12 mouse cellular contexts compared by ENCODE assay signal in genomic region chr1:90442250-90443240, GRCm38 (mm10).
A peak's percentile ranks its signal among the peaks of the same experiment; 100 is the strongest.
DNase-seq lines count a peak whose midpoint lies in the region; ATAC-seq and TF ChIP-seq lines count a peak whose summit lies in the region.
"Had no signal": no experiment of that assay in that cellular context is flagged by ENCODE, and none has a peak within 500 bp of the region (broad histone marks: within the 10 kb centered on the region; RNA-seq: fewer than 3 reads in every experiment).

No protein-coding gene starts in this region.

- no peak for TF ChIP-seq CTCF in forebrain, postnatal 0 days (IDR thresholded peaks at IDR 0.05; ENCODE audit: low read depth)
- no peak for TF ChIP-seq CTCF in embryonic fibroblast, embryonic 13.5 days (IDR thresholded peaks at IDR 0.05; ENCODE audit: borderline replicate concordance, insufficient read depth, low read length)

- no peak for TF ChIP-seq POLR2A in embryonic fibroblast, embryonic 13.5 days (IDR thresholded peaks at IDR 0.05; ENCODE audit: low read depth, low read length)

- 72% methylated on average over 19 of the region's 19 CpGs for WGBS in forebrain, embryonic 12.5 days
- 80% methylated on average over 19 of the region's 19 CpGs for WGBS in forebrain, postnatal 0 days
- WGBS in midbrain, embryonic 12.5 days, result 66% methylated on average over 19 of the region's 19 CpGs
- WGBS in midbrain, embryonic 15.5 days, result 61% methylated on average over 19 of the region's 19 CpGs
- 50% methylated on average over 19 of the region's 19 CpGs for WGBS in intestine, embryonic 16.5 days

- no peak for ATAC-seq in forebrain, embryonic 12.5 days (ENCODE audit: low FRiP score)
- no peak for ATAC-seq in forebrain, postnatal 0 days
- no peak for ATAC-seq in midbrain, embryonic 12.5 days (ENCODE audit: low FRiP score, low read depth)
- no peak for ATAC-seq in midbrain, embryonic 15.5 days (replicated peaks)
- ATAC-seq in intestine, embryonic 16.5 days, result no peak
- ATAC-seq: CD4-positive, CD25-positive, alpha-beta regulatory T cell, adult 4 months; liver, postnatal 0 days; Patski had no signal

- 0 out of 2 replicates have a peak overlapping the region, but pooled peaks have one; percentile 1 for H3K27ac ChIP-seq in forebrain, embryonic 12.5 days
- H3K27ac ChIP-seq in forebrain, postnatal 0 days (ENCODE audit: low read depth, low read length), result no peak overlapping the region
- H3K27ac ChIP-seq in midbrain, embryonic 12.5 days (replicated peaks), result 0 out of 2 replicates have a peak overlapping the region, but pooled peaks have one; percentile 11
- no peak overlapping the region for H3K27ac ChIP-seq in midbrain, embryonic 15.5 days
- H3K27ac ChIP-seq in embryonic fibroblast, embryonic 13.5 days (ENCODE audit: insufficient read depth, low read length), result peak overlapping the region; percentile 71
- H3K27ac ChIP-seq in intestine, embryonic 16.5 days (ENCODE audit: low read length), result no peak overlapping the region

- H3K27me3 ChIP-seq in forebrain, embryonic 12.5 days, result no peaks in the 10 kb centered on the region
- H3K27me3 ChIP-seq in forebrain, postnatal 0 days (ENCODE audit: insufficient read depth, low read length), result no peaks in the 10 kb centered on the region
- H3K27me3 ChIP-seq in midbrain, embryonic 12.5 days, result peaks cover 5% of the 10 kb centered on the region; the same call in 1 of the 2 replicates
- H3K27me3 ChIP-seq in midbrain, embryonic 15.5 days (replicated peaks), result no peaks in the 10 kb centered on the region
- no peaks in the 10 kb centered on the region for H3K27me3 ChIP-seq in intestine, embryonic 16.5 days (replicated peaks; ENCODE audit: control insufficient read depth, insufficient read depth, low read length)
- H3K27me3 ChIP-seq: Patski had no signal

- H3K9ac ChIP-seq in forebrain, embryonic 12.5 days, result no peak overlapping the region
- no peak overlapping the region for H3K9ac ChIP-seq in forebrain, postnatal 0 days
- no peak overlapping the region for H3K9ac ChIP-seq in midbrain, embryonic 12.5 days (replicated peaks)
- no peak overlapping the region for H3K9ac ChIP-seq in midbrain, embryonic 15.5 days
- H3K9ac ChIP-seq in intestine, embryonic 16.5 days (ENCODE audit: low read depth, low read length), result no peak overlapping the region
- H3K9ac ChIP-seq: liver, postnatal 0 days had no signal

- no peak overlapping the region for H3K4me3 ChIP-seq in forebrain, embryonic 12.5 days (replicated peaks)
- no peak overlapping the region for H3K4me3 ChIP-seq in forebrain, postnatal 0 days (ENCODE audit: low read depth, low read length)
- H3K4me3 ChIP-seq in midbrain, embryonic 12.5 days, result no peak overlapping the region
- H3K4me3 ChIP-seq in midbrain, embryonic 15.5 days, result no peak overlapping the region
- no peak overlapping the region for H3K4me3 ChIP-seq in embryonic fibroblast, embryonic 13.5 days (ENCODE audit: insufficient read depth, low read length)
- H3K4me3 ChIP-seq in intestine, embryonic 16.5 days (ENCODE audit: low read length), result no peak overlapping the region

- peaks cover 31% of the 10 kb centered on the region for H3K4me1 ChIP-seq in forebrain, embryonic 12.5 days
- no peaks in the 10 kb centered on the region for H3K4me1 ChIP-seq in forebrain, postnatal 0 days (ENCODE audit: insufficient read depth)
- peaks cover 37% of the 10 kb centered on the region for H3K4me1 ChIP-seq in midbrain, embryonic 12.5 days
- peaks cover 7% of the 10 kb centered on the region for H3K4me1 ChIP-seq in midbrain, embryonic 15.5 days
- H3K4me1 ChIP-seq in embryonic fibroblast, embryonic 13.5 days (ENCODE audit: control insufficient read depth, insufficient read depth, low read length), result peaks cover 16% of the 10 kb centered on the region
- no peaks in the 10 kb centered on the region; the same call in 1 of the 2 replicates for H3K4me1 ChIP-seq in intestine, embryonic 16.5 days (ENCODE audit: control insufficient read depth, insufficient read depth, low read length)

- no peaks in the 10 kb centered on the region for H3K9me3 ChIP-seq in forebrain, embryonic 12.5 days
- no peaks in the 10 kb centered on the region for H3K9me3 ChIP-seq in forebrain, postnatal 0 days (ENCODE audit: low read length)
- H3K9me3 ChIP-seq in midbrain, embryonic 12.5 days, result no peaks in the 10 kb centered on the region
- no peaks in the 10 kb centered on the region for H3K9me3 ChIP-seq in midbrain, embryonic 15.5 days
- H3K9me3 ChIP-seq in intestine, embryonic 16.5 days (ENCODE audit: control insufficient read depth, low read length), result no peaks in the 10 kb centered on the region

- no peak for DNase-seq in forebrain, postnatal 0 days
- no peak for DNase-seq in gastrocnemius, postnatal 4 days (ENCODE audit: low spot score in 2 of 2)
- DNase-seq: adrenal gland, postnatal 25 days; liver, postnatal 0 days; thymus, adult 2 months had no signal

- H3K4me2 ChIP-seq in forebrain, embryonic 12.5 days, result no peak overlapping the region
- no peak overlapping the region for H3K4me2 ChIP-seq in forebrain, postnatal 0 days (ENCODE audit: low read depth)
- no peak overlapping the region for H3K4me2 ChIP-seq in midbrain, embryonic 12.5 days (replicated peaks)
- H3K4me2 ChIP-seq in midbrain, embryonic 15.5 days, result no peak overlapping the region
- no peak overlapping the region for H3K4me2 ChIP-seq in intestine, embryonic 16.5 days (ENCODE audit: low read depth, low read length)

- no peaks in the 10 kb centered on the region for H3K36me3 ChIP-seq in forebrain, embryonic 12.5 days (replicated peaks)
- no peaks in the 10 kb centered on the region for H3K36me3 ChIP-seq in forebrain, postnatal 0 days (ENCODE audit: insufficient read depth)
- H3K36me3 ChIP-seq in midbrain, embryonic 12.5 days, result no peaks in the 10 kb centered on the region
- no peaks in the 10 kb centered on the region for H3K36me3 ChIP-seq in midbrain, embryonic 15.5 days (replicated peaks)
- H3K36me3 ChIP-seq in intestine, embryonic 16.5 days (ENCODE audit: control insufficient read depth, insufficient read depth, low read length), result no peaks in the 10 kb centered on the region

Comparison
In these comparisons a context has a peak if more than half of its experiments do, and no peak if none do; other contexts are left out.
1. H3K27ac ChIP-seq: peak in forebrain, embryonic 12.5 days (single experiment), midbrain, embryonic 12.5 days (single experiment) and embryonic fibroblast, embryonic 13.5 days (single experiment); none in forebrain, postnatal 0 days (single experiment), midbrain, embryonic 15.5 days (single experiment) and intestine, embryonic 16.5 days (single experiment).